ENCODE assay signal across 16 mouse cellular contexts in the genomic region with DNA sequence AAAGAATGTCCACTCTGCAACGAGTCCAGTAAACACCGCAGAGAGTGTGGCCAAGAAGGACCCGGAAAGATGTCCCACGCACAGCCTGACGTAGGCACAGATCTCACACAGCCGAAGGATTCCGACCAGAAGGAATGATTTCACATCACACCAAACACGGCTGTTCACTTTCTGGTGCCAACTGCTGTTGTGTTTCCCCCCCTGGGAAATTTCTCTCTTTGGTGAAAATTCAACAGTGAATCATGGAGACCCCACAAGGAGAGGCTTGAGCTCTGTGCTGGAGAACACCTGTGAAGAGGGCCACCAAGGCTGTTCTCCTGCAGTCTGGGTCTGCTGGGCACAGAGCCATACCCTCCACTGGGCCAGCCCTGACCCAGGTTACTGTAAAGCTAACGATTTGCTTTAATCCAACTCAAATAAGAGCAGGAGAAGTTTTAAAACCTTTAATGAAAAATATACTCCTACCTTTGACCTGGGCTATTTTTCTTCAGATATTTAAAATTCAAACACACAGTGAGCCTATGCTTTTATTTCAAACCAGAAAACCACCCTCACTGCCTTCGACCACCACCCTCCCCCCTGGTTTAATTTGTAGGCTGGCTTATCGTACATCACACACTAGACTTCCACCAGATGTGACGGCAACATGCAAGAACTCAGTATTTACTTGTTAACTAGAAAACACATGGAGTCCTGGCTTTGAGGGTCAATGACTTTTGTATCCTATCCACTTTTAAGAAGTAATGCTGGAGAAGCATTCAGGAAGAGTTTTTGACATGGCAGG. TPM values are rescaled to one million over a fixed set of nuclear protein-coding genes. Genes with fewer than 3 reads are reported as not detected.
DNase-seq lines count a peak whose midpoint lies in the region; ATAC-seq and TF ChIP-seq lines count a peak whose summit lies in the region.
"Had no signal": no experiment of that assay in that cellular context is flagged by ENCODE, and none has a peak within 500 bp of the region (broad histone marks: within the 10 kb centered on the region; RNA-seq: fewer than 3 reads in every experiment).

No protein-coding gene starts in this region.

- no peak for TF ChIP-seq CTCF in intestine, postnatal 0 days (IDR thresholded peaks at IDR 0.05; ENCODE audit: low read depth)
- TF ChIP-seq CTCF in gastrocnemius, adult 2 months (IDR thresholded peaks at IDR 0.05) = no peak

- H3K4me3 ChIP-seq in intestine, embryonic 15.5 days (replicated peaks) = no peak overlapping the region
- H3K4me3 ChIP-seq in intestine, postnatal 0 days (ENCODE audit: low read depth, low read length) = no peak overlapping the region
- H3K4me3 ChIP-seq in gastrocnemius, adult 2 months = no peak overlapping the region
- H3K4me3 ChIP-seq: erythroblast, embryonic 14.5 days; midbrain, embryonic 15.5 days had no signal

- 59% methylated on average over 12 of the region's 12 CpGs for WGBS in intestine, embryonic 15.5 days
- WGBS in intestine, postnatal 0 days = 72% methylated on average over 12 of the region's 12 CpGs

- intact Hi-C loops in gastrocnemius, adult 2 months (cut with DNase I) = no loop called here
- intact Hi-C loops in left cerebral cortex, postnatal 36 days (cut with DNase I) = no loop called here

- ATAC-seq in intestine, embryonic 15.5 days = peak; percentile 23; the same call in 1 of the 2 replicates
- no peak for ATAC-seq in intestine, postnatal 0 days
- ATAC-seq: midbrain, embryonic 15.5 days had no signal

- no peaks in the 10 kb centered on the region for H3K9me3 ChIP-seq in intestine, embryonic 15.5 days
- no peaks in the 10 kb centered on the region for H3K9me3 ChIP-seq in intestine, postnatal 0 days (ENCODE audit: control insufficient read depth)
- H3K9me3 ChIP-seq: midbrain, embryonic 15.5 days had no signal

- peak; percentile 41 for DNase-seq in right cerebral cortex, postnatal 4 days
- no peak for DNase-seq in right cerebral cortex, postnatal 25 days
- DNase-seq in layer of hippocampus, postnatal 10 days (ENCODE audit: low spot score in 2 of 2) = peak; percentile 65 to 71
- no peak for DNase-seq in gastrocnemius, adult 2 months
- DNase-seq in left cerebral cortex, postnatal 36 days (ENCODE audit: low spot score in 2 of 2) = no peak
- DNase-seq: adrenal gland, adult 8-10 months; cerebellum, adult 9-10 months; embryo, embryonic 11 days; kidney, postnatal 36 days; lung, adult 18-20 months; right cerebral cortex, postnatal 14 days had no signal

- no peaks in the 10 kb centered on the region for H3K36me3 ChIP-seq in intestine, embryonic 15.5 days
- H3K36me3 ChIP-seq in intestine, postnatal 0 days (ENCODE audit: control insufficient read depth, insufficient read depth) = no peaks in the 10 kb centered on the region
- H3K36me3 ChIP-seq: G1E; midbrain, embryonic 15.5 days had no signal

- H3K27me3 ChIP-seq in intestine, embryonic 15.5 days (replicated peaks) = no peaks in the 10 kb centered on the region
- no peaks in the 10 kb centered on the region; the same call in 1 of the 2 replicates for H3K27me3 ChIP-seq in intestine, postnatal 0 days (replicated peaks; ENCODE audit: control insufficient read depth, insufficient read depth, low read length)
- H3K27me3 ChIP-seq: midbrain, embryonic 15.5 days had no signal

- no peak overlapping the region for H3K9ac ChIP-seq in intestine, embryonic 15.5 days
- H3K9ac ChIP-seq in intestine, postnatal 0 days (ENCODE audit: low read depth, low read length) = no peak overlapping the region
- H3K9ac ChIP-seq: midbrain, embryonic 15.5 days had no signal

- H3K4me1 ChIP-seq in intestine, embryonic 15.5 days (replicated peaks) = peaks cover 8% of the 10 kb centered on the region
- H3K4me1 ChIP-seq in intestine, postnatal 0 days (replicated peaks; ENCODE audit: control insufficient read depth, insufficient read depth, low read length) = no peaks in the 10 kb centered on the region
- H3K4me1 ChIP-seq: midbrain, embryonic 15.5 days had no signal

- H3K27ac ChIP-seq in intestine, embryonic 15.5 days = no peak overlapping the region
- H3K27ac ChIP-seq in intestine, postnatal 0 days (ENCODE audit: low read depth, low read length) = no peak overlapping the region
- H3K27ac ChIP-seq in gastrocnemius, adult 2 months = no peak overlapping the region
- H3K27ac ChIP-seq: midbrain, embryonic 15.5 days had no signal

- H3K4me2 ChIP-seq in intestine, embryonic 15.5 days (replicated peaks) = no peak overlapping the region
- H3K4me2 ChIP-seq in intestine, postnatal 0 days (replicated peaks; ENCODE audit: low read depth) = no peak overlapping the region
- H3K4me2 ChIP-seq: midbrain, embryonic 15.5 days had no signal

RNA-seq across cellular contexts. Expression of gene Lrig3, which starts 11.0 kb away (rescaled TPM):
- polyA plus RNA-seq in intestine, embryonic 15.5 days (2015; fragmentation: Nextera tagmentation; extraction: Ambion mirVana) = 13.7 and 14.8 TPM in 2 replicates
- polyA plus RNA-seq in intestine, postnatal 0 days (2015; fragmentation: Nextera tagmentation; extraction: Ambion mirVana) = 6.7 and 6.9 TPM in 2 replicates
- 1 to 10 TPM; 3.0 to 4.0 TPM for total RNA-seq in layer of hippocampus, postnatal 10 days (2021)
- total RNA-seq in gastrocnemius, adult 2 months (2021) = 1 to 10 TPM; 4.0 to 4.5 TPM
- total RNA-seq in left cerebral cortex, postnatal 36 days (2021) = 1 to 10 TPM; 3.4 TPM
- polyA plus RNA-seq: erythroblast, embryonic 14.5 days; G1E had no signal

Comparison
In these comparisons a context has a peak if more than half of its experiments do, and no peak if none do; other contexts are left out.
1. DNase-seq: peak in right cerebral cortex, postnatal 4 days (single experiment) and layer of hippocampus, postnatal 10 days (2 of 2); none in right cerebral cortex, postnatal 25 days (single experiment), gastrocnemius, adult 2 months (single experiment) and left cerebral cortex, postnatal 36 days (0 of 2).